Mouse (Mus musculus) megakaryocyte, embryonic 14.5 days (primary cell): Measurements from ENCODE around the gene Atg7.

Source experiments
- FLI1 ChIP-seq: IDR thresholded peaks from 2 replicates; pipeline ENCODE4 v1.6.1; 2012; ENCODE audit warnings: low read length, inconsistent platforms, mixed read lengths
- GATA1 ChIP-seq: IDR thresholded peaks from 3 replicates; pipeline ENCODE4 v1.6.1; 2012; ENCODE audit warnings: mixed read lengths, low read length, inconsistent platforms, borderline replicate concordance

DNA sequence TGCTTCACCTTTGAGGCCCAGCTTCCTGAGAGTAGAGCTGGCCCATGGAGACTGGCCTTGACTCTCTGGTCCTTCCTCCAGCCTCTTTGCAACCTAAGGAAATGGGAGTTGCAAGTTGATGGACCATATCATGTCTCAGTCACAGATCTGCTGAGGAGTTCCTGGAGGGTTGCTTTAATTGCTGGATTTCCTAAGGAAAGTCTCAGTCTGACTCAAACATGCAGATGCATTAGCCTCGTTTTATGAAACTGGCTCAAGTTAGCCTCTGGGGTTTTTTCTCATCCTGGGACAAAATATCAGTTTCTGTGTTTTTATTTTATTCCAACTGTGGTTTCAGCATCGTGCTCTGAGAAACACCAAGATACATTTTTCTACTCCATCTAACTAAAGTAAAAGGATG is 137.7 kb downstream of the Atg7 start:
- TF ChIP-seq FLI1: no peak
- no peak for TF ChIP-seq GATA1
